Mouse (Mus musculus) C2C12 (cell line): Measurements from ENCODE around the gene Ubxn11. TPM values are rescaled to one million over a fixed set of nuclear protein-coding genes. Genes with fewer than 3 reads are reported as not detected.

Experiments
- H3K27me3 ChIP-seq: one replicate; pipeline ENCODE4 v1.6.1; 2011; ENCODE audit not compliant: control insufficient read depth, insufficient read depth, insufficient read length
- H3K36me3 ChIP-seq: one replicate; pipeline ENCODE4 v1.6.1; 2011; ENCODE audit not compliant: control insufficient read depth, insufficient read depth
- H3K4me3 ChIP-seq: one replicate; pipeline ENCODE4 v1.5.1; 2011; ENCODE audit warnings: mild to moderate bottlenecking, control low read depth; ENCODE audit not compliant: poor library complexity, insufficient read depth, severe bottlenecking
- H3K79me2 ChIP-seq: one replicate; pipeline ENCODE4 v1.6.1; 2011; ENCODE audit not compliant: control insufficient read depth, insufficient read depth
- H3K79me3 ChIP-seq: one replicate; pipeline ENCODE4 v1.6.1; 2011; ENCODE audit warnings: low read depth, control low read depth
- H3ac ChIP-seq: one replicate; pipeline ENCODE3; 2011; ENCODE audit warnings: low read depth; ENCODE audit not compliant: control insufficient read depth, insufficient read length
- CEBPB ChIP-seq: IDR thresholded peaks from one replicate; pipeline ENCODE4 v1.6.1; 2011; ENCODE audit warnings: low read depth, mild to moderate bottlenecking, control low read depth, moderate library complexity
- CTCF ChIP-seq: IDR thresholded peaks from one replicate; pipeline ENCODE4 v1.5.1; 2011; ENCODE audit not compliant: control insufficient read depth, insufficient read depth, insufficient read length
- FOSL1 ChIP-seq: IDR thresholded peaks from one replicate; pipeline ENCODE4 v1.8.0; 2011; ENCODE audit warnings: mild to moderate bottlenecking, low read length; ENCODE audit not compliant: poor library complexity, insufficient read depth, severe bottlenecking
- MAX ChIP-seq: IDR thresholded peaks from one replicate; pipeline ENCODE4 v1.6.1; 2011; ENCODE audit warnings: mild to moderate bottlenecking, control low read depth
- MYOD1 ChIP-seq: IDR thresholded peaks from one replicate; pipeline ENCODE4 v1.6.1; 2011; ENCODE audit warnings: low read depth; ENCODE audit not compliant: control insufficient read depth, insufficient read length
- MYOG ChIP-seq: IDR thresholded peaks from one replicate; pipeline ENCODE4 v1.6.1; 2011; ENCODE audit not compliant: control insufficient read depth, insufficient read length; ENCODE audit errors: extremely low read depth
- USF1 ChIP-seq: IDR thresholded peaks from one replicate; pipeline ENCODE4 v1.6.1; 2011; ENCODE audit warnings: low read depth, mild to moderate bottlenecking, control low read depth, moderate library complexity
- polyA plus RNA-seq: library from polyadenylated mRNA; unstranded; fragments of >200 nt; fragmentation: generic; extraction: Trizol; gene quantifications from one replicate; pipeline ENCODE4 v1.2.1, GENCODE M21; 2012; ENCODE audit warnings: missing spikeins

Gene Ubxn11
- polyA plus RNA-seq, 1 experiment = 0.80 TPM

- TF ChIP-seq CEBPB (no peak), MYOD1 (no peak), USF1 (no peak), MYOG (no peak), FOSL1 (no peak), CTCF (no peak), MAX (no peak)
- Histone ChIP-seq H3K36me3 (no peaks in the 10 kb centered on the region), H3ac (no peak overlapping the region), H3K79me3 (no peaks in the 10 kb centered on the region), H3K27me3 (peaks cover 22% of the 10 kb centered on the region), H3K4me3 (no peak overlapping the region), H3K79me2 (no peaks in the 10 kb centered on the region)
Observed at GRCm38 (mm10) chr4:134084999-134085398, 17.4 kb upstream of the Ubxn11 start.

GRCm38 (mm10) chr4:134087412-134087811, 15.0 kb upstream of the Ubxn11 start:
- Histone ChIP-seq H3K4me3 (no peak overlapping the region), H3K36me3 (no peaks in the 10 kb centered on the region), H3K79me3 (no peaks in the 10 kb centered on the region), H3K27me3 (peaks cover 15% of the 10 kb centered on the region), H3K79me2 (no peaks in the 10 kb centered on the region), H3ac (no peak overlapping the region)
- TF ChIP-seq USF1 (no peak), CTCF (peak; percentile 53)

- no peaks in the 10 kb centered on the region for H3K79me2 ChIP-seq
- no peaks in the 10 kb centered on the region for H3K79me3 ChIP-seq
- no peak overlapping the region for H3ac ChIP-seq
- peaks cover 26% of the 10 kb centered on the region for H3K27me3 ChIP-seq
- TF ChIP-seq CEBPB = no peak
- TF ChIP-seq FOSL1 = no peak
- no peak for TF ChIP-seq USF1
- no peak for TF ChIP-seq MAX
- no peak for TF ChIP-seq CTCF
- TF ChIP-seq MYOG = no peak
- no peak overlapping the region for H3K4me3 ChIP-seq
- H3K36me3 ChIP-seq = no peaks in the 10 kb centered on the region
Observed at GRCm38 (mm10) chr4:134089029-134089428, 13.3 kb upstream of the Ubxn11 start.

GRCm38 (mm10) chr4:134090521-134091224, 11.7 kb upstream of the Ubxn11 start:
- peaks cover 34% of the 10 kb centered on the region for H3K27me3 ChIP-seq
- no peaks in the 10 kb centered on the region for H3K79me2 ChIP-seq
- H3ac ChIP-seq = no peak overlapping the region
- no peaks in the 10 kb centered on the region for H3K79me3 ChIP-seq
- TF ChIP-seq CTCF (no peak), FOSL1 (no peak), USF1 (no peak), MAX (no peak), MYOG (no peak), MYOD1 (no peak), CEBPB (no peak)
- no peak overlapping the region for H3K4me3 ChIP-seq
- no peaks in the 10 kb centered on the region for H3K36me3 ChIP-seq

GRCm38 (mm10) chr4:134091225-134091529, 11.2 kb upstream of the Ubxn11 start:
- no peaks in the 10 kb centered on the region for H3K79me3 ChIP-seq
- no peak overlapping the region for H3ac ChIP-seq
- no peak overlapping the region for H3K4me3 ChIP-seq
- no peaks in the 10 kb centered on the region for H3K79me2 ChIP-seq
- H3K27me3 ChIP-seq = peaks cover 34% of the 10 kb centered on the region
- H3K36me3 ChIP-seq = no peaks in the 10 kb centered on the region
- TF ChIP-seq CEBPB (no peak), CTCF (no peak), MYOG (no peak), MAX (no peak), MYOD1 (no peak), USF1 (no peak), FOSL1 (no peak)

- H3K4me3 ChIP-seq = no peak overlapping the region
- H3K79me2 ChIP-seq = no peaks in the 10 kb centered on the region
- TF ChIP-seq CTCF (peak; percentile 46), MYOG (no peak), USF1 (no peak), CEBPB (no peak)
- H3ac ChIP-seq = no peak overlapping the region
- no peaks in the 10 kb centered on the region for H3K36me3 ChIP-seq
- peaks cover 32% of the 10 kb centered on the region for H3K27me3 ChIP-seq
- no peaks in the 10 kb centered on the region for H3K79me3 ChIP-seq
Observed at GRCm38 (mm10) chr4:134092382-134093288, 9.7 kb upstream of the Ubxn11 start.
